11 mouse cellular contexts compared by ENCODE assay signal in the genomic region with DNA sequence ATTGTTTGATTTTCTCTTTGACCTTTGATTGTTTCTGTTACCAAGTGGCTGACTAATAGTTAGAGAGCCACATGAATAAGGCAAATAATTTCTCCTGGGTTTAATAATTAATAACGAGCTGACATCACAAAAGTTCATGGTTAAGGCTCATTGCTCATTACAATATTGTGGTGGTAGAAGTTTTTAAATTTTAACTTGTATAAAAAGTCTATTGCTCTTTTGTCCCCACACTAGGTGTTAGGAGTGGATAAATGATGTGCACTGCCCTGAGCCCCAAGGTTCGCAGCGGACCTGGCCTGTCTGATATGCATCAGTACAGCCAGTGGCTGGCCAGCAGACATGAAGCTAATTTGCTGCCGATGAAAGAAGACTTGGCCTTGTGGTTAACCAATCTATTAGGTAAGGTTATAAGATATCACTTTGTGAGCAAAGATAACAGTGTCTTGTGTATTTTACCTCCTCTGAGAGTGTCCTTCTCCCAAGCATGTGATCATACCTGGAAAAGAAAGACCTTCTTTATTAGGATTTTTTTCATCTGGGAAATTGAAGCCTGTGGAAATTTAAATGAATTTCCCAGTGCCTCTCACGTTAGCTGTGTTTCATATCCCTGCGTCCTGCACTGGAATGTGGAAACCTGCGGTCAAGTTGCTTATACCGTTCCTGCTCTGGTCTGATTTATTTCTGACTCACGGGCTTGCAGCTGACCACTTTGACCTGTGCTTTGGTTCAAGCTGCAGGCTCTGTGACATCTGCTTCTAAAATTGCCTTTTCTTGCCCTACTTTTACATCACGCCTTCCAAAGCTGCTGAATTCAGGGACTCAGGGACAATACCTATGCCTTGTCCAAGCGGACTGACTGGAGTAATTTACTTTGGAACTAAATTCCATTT. TPM values are rescaled to one million over a fixed set of nuclear protein-coding genes. Genes with fewer than 3 reads are reported as not detected.
DNase-seq lines count a peak whose midpoint lies in the region; TF ChIP-seq lines count a peak whose summit lies in the region.
"Had no signal": no experiment of that assay in that cellular context is flagged by ENCODE, and none has a peak within 500 bp of the region (broad histone marks: within the 10 kb centered on the region; RNA-seq: fewer than 3 reads in every experiment).

No protein-coding gene starts in this region.

- no peaks in the 10 kb centered on the region for H3K9me3 ChIP-seq in limb, embryonic 10.5 days (replicated peaks)
- H3K9me3 ChIP-seq: liver, embryonic 12.5 days had no signal

- H3K36me3 ChIP-seq in kidney, adult 2 months (ENCODE audit: control insufficient read depth, insufficient read depth, low read length): no peaks in the 10 kb centered on the region
- H3K36me3 ChIP-seq in limb, embryonic 10.5 days: no peaks in the 10 kb centered on the region
- H3K36me3 ChIP-seq: liver, embryonic 12.5 days had no signal

- H3K4me1 ChIP-seq in kidney, adult 2 months (ENCODE audit: control insufficient read depth, insufficient read depth, low read length): peaks cover 6% of the 10 kb centered on the region; the same call in 1 of the 2 replicates
- H3K4me1 ChIP-seq in limb, embryonic 10.5 days: peaks cover 30% of the 10 kb centered on the region
- H3K4me1 ChIP-seq: liver, embryonic 12.5 days had no signal

- intact Hi-C loops in left cerebral cortex, postnatal 4 days (cut with DNase I): no loop called here

- 38% methylated on average over 11 of the region's 11 CpGs for WGBS in kidney, adult 2 months
- 70% methylated on average over 11 of the region's 11 CpGs for WGBS in limb, embryonic 10.5 days

- peak overlapping the region; percentile 53 for H3K4me3 ChIP-seq in kidney, adult 2 months (ENCODE audit: insufficient read depth, low read depth, low read length)
- H3K4me3 ChIP-seq in limb, embryonic 10.5 days: no peak overlapping the region
- H3K4me3 ChIP-seq: layer of hippocampus, adult 2 months; liver, embryonic 12.5 days had no signal

- peak; percentile 77 for TF ChIP-seq POLR2A in kidney, adult 2 months (IDR thresholded peaks at IDR 0.05; ENCODE audit: low read depth, low read length)

- H3K27ac ChIP-seq in kidney, adult 2 months (ENCODE audit: insufficient read depth, low read depth, low read length): peak overlapping the region; percentile 70
- peak overlapping the region; percentile 64 for H3K27ac ChIP-seq in limb, embryonic 10.5 days
- H3K27ac ChIP-seq: layer of hippocampus, adult 2 months; liver, embryonic 12.5 days; macrophage had no signal

- TF ChIP-seq CTCF in kidney, adult 2 months (conservative IDR thresholded peaks at IDR 0.05; ENCODE audit: insufficient read depth, insufficient read length, low read depth, low read length): no peak

- no peaks in the 10 kb centered on the region for H3K27me3 ChIP-seq in kidney, adult 2 months (replicated peaks; ENCODE audit: control insufficient read depth, insufficient read depth, low read length)
- no peaks in the 10 kb centered on the region for H3K27me3 ChIP-seq in limb, embryonic 10.5 days (ENCODE audit: low read depth, poor library complexity, severe bottlenecking)
- H3K27me3 ChIP-seq: liver, embryonic 12.5 days had no signal

- peak; percentile 42 for DNase-seq in 3T3-L1 (ENCODE audit: low read depth, low spot score)
- peak; percentile 70 for DNase-seq in NIH3T3 (ENCODE audit: low read depth)
- peak; percentile 89 for DNase-seq in kidney, adult 2 months
- peak; percentile 35 for DNase-seq in limb, embryonic 10.5 days (ENCODE audit: low spot score)
- DNase-seq in cerebellum, adult 9-11 months: no peak
- no peak for DNase-seq in lung, adult 18-20 months
- DNase-seq in left cerebral cortex, postnatal 4 days: no peak
- DNase-seq in left cerebral cortex, adult 9 months (ENCODE audit: low spot score in 2 of 2): no peak

RNA-seq across cellular contexts. Expression of a gene that starts 25.9 kb away (rescaled TPM):
- 4.0 and 6.6 TPM in 2 replicates for polyA plus RNA-seq in kidney, adult 2 months (2012; rRNA removed)
- polyA plus RNA-seq in limb, embryonic 10.5 days (2016; fragmentation: Nextera tagmentation; extraction: Ambion mirVana): 12.3 and 14.2 TPM in 2 replicates
- 1 to 10 TPM; 6.6 to 7.1 TPM for total RNA-seq in left cerebral cortex, postnatal 4 days (2021)

RNA-seq across cellular contexts. Expression of a gene that starts 26.1 kb away (rescaled TPM):
- polyA plus RNA-seq in kidney, adult 2 months (2012; rRNA removed): 102 and 120 TPM in 2 replicates
- polyA plus RNA-seq in limb, embryonic 10.5 days (2016; fragmentation: Nextera tagmentation; extraction: Ambion mirVana): 34.3 and 72.4 TPM in 2 replicates
- total RNA-seq in left cerebral cortex, postnatal 4 days (2021): 10 to 100 TPM; 10.5 to 13.5 TPM

Comparison
In these comparisons a context has a peak if more than half of its experiments do, and no peak if none do; other contexts are left out.
1. DNase-seq: peak in 3T3-L1 (single experiment), NIH3T3 (single experiment), kidney, adult 2 months (single experiment) and limb, embryonic 10.5 days (single experiment); none in cerebellum, adult 9-11 months (single experiment), lung, adult 18-20 months (0 of 2), left cerebral cortex, postnatal 4 days (single experiment) and left cerebral cortex, adult 9 months (0 of 2).